Mouse (Mus musculus) MEL-GATA-1-ER (cell line): ENCODE data around the gene Alox5ap.
A peak's percentile ranks its signal among the peaks of the same experiment; 100 is the strongest.

Source experiments
- DNase-seq: peaks from one replicate; pipeline ENCODE4 v3.0.0-alpha.2; 2012; ENCODE audit warnings: low read depth; ENCODE audit errors: extremely low read depth

Alox5ap gene

DNA sequence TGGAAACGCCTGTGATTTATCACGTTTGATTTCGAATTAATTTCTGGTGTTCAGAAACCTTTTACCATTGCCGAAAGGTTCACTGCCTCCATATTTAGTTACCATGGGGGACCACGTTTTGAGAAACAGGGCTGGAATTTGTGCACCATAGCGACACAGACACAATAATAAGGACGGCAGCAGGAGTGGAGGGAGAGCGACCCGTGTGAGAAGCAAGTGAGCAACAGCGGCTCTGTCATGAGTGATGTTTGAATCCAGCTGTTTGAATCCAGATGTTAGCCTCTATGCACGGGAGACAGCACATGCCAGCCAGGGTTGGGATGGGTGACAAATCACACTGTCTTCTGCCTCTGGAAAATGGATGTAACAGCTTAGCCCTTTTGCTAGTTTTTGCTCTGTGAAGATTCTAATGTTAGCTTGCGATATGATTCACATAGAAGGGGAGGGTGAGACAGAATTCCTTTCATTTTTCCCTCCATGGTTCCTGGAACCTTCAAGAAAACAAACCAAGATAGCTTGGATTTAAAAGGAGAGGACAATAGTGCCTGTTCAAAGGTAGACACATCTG, 50.0 kb downstream of the Alox5ap start:
- no peak for DNase-seq

DNA sequence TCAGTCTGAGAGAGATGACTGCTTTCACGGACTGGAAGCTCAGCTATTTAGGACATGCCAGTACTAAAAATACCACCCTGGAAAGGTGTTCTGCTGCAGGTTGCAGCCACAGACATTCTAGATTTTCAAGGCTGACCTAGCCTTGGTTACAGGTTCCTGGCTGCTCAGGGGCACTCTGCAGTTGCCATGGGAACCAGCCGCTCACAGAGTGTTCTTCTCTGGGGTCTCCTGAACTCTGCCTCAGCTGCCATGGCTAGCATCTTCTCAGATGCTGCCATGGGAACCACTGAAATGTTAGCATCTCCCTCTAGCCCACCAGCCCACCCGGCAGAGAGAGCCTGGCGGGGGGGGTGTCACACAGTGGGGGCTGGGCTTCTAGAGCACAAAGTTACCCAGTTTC, 52.4 kb downstream of the Alox5ap start:
- no peak for DNase-seq

DNA sequence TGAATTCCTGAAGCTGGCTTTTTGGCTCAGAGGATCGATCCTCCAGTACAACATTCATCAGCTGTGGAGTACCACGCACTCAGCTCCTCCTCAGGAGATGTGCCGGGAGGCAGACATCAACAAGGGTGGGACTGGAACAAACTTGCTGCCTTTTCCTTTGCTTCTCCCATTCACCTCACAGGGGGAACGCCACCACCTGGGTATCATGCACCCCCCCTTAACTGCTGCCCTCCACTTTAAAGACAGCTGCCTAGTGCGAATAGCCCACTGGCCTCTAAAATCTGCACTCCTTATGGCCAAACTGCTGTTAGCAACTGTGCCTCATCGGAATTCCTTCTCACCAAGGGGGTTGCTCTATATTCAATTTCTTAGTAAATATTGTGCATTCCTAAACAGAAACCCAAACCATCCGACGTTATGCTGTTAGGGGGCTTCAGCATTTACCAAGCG, 55.3 kb downstream of the Alox5ap start:
- no peak for DNase-seq

DNA sequence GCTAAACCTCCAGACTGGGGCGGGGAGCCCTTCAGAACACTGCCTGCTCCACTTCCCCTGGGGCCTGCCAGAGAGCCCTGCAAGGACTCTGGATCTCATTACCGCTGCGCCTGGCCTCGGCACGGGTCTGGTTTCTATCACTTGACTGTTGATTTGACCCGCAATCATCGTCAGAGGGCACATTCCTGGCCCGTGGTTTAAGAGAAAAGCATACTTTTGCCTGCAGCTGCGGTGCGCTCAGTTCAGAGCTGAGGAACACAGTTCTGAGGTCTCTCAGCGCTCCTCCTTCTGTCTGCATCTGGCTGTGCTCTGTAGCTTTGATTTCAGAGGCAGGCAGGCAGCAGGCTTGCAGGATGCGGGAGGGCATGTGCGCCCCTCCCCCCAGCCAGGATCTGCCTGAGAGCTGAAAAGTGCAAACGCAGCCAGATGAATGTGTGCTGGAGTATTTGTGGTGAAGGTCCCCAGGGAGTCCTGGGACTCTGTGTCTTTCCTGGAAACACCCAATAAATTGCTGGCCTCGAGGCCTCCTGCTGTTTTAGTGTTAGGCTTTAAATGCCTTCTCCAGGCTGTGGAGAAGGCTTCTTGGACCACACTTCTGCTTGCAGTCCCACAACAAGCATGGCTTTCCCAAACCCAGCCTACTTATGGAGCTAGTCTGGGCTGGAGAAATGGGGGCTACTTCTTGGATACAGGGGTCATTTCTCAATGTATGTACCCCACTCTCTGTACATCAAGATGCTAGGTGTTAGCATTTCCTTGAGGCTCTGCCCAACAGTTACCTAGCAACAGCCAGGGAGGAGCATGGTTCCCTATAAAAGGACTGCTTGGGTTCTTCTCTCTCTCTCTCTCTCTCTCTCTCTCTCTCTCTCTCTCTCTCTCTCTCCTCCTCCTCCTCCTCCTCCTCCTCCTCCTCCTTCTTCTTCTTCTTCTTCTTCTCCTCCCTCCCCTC, 56.2 kb downstream of the Alox5ap start:
- DNase-seq, result no peak

DNA sequence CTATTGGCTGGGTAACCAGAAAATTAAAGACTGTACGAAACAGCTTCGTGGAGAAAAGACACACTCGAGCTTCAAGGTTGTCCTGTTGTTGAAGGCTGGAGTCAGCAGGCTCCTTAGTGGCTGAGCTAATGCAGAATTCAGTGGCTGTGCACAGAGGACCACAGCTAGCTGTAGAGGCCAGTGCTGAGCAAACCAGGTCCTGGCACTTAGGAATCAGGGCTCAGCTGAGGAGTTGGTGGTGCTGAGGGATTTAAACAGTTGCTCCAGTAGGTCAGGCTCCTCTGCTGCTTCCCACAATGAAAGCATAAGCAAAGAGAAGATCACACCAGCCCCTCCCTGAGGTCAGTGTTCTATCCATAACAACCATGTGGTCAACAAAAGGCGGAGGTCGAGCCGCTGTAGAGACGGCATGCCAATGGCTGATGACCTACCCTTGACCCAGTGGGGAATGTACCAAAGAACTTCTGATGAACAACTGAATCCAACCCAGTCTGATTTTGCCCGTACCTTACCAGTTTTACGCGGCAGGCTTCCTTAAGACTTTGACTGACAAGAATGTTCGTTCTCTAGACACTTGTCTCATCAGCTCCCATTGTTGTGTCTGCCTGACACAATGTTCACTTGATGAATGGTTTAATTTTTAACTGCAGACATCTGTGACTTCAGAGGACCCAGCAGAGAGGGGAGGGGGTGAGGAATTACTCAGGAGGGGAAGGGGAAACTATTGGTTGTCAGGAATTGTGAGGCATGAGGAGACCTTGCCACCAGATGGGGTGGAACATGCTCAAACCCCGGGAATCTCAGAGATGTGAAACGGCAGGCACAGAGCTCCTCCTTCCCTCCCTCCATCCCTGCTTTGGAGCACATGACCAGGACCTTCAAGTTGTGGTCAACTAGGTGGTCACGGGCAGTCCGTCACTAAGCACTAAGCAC, 57.6 kb downstream of the Alox5ap start:
- DNase-seq, result no peak

DNA sequence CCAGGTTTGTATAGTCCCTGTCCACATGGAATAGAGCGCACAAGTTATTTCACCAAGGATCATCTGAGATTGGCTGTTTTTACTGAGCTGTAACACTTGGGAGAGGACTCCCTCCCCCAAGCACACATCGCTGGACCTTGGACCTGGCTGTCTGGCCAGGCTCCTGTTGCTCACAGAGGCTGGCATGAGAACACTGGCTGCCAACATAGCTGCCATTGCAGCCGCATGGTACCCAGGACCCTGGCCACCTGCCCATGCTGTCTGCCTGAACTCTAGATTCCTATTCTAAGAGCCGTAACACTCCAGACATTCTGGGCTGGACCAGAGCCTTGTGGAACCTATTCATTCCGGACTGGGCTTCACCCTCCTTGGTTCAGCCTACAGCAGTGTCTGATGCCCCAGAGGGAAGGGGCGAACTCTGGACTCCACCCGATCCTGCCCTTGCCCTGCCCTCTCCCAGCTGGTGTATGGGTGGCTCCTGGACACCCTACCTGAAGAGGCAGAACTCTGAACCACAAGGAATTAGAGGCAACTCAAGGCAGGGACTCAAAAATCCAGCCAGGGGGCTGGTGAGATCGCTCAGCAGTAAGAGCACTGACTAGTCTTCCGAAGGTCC, 58.5 kb downstream of the Alox5ap start:
- DNase-seq, result no peak

DNA sequence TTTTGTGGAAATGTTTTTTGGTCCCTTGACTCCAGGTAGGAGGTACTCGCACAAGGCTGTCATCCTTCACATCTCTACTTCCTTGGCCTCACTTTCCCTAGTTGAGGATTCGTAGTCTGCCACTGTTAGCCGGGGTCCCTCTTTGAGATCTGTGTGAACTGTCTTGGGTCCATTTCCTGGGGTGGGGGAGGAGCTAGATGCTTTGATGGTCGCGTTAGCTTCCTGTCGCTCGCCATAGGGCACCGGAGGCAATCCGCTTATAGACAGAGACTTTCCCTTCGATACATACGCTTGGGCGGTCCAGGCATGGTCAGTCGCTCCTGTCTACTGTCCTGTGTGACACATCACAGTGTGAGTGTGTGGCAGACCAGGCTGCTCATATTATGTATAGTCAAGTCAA, 60.2 kb downstream of the Alox5ap start:
- no peak for DNase-seq

DNA sequence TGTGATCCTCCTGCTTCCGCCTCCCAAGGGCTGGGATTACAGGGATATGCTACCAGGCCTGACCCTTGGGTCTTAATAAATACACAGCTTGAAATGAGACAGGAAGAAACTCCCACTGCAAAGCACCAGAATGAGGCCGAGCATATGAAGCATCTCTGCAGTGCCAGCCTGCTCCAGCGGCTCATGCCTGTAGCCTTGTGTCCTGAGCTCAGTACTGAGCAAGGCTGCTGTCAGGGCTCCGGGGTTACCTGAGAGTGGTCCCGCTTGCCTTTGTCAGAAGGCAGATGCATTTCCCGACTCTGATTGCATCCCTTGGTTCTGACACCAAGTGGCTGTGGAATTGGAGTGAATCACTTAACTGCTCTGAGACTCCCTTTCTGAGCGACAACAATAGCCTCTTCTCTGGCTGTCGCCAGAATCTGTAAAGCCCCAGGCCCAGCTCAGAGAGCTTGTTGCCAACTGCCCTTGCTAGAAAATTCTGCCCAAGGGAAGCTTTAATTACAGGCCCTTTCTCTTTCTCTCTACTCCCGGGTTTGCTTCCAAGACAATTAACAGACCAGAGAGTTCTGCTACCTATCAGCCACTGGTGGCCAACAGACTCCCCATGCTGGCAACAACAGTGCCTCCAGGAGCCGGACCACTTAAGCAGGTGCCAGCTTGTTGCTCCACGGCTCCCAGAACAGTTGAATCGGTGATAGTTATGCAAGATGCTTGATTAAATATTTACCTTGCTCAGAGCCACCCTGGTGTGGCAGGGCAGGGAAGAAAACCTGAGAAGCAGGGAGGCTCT, 64.7 kb downstream of the Alox5ap start:
- no peak for DNase-seq

DNA sequence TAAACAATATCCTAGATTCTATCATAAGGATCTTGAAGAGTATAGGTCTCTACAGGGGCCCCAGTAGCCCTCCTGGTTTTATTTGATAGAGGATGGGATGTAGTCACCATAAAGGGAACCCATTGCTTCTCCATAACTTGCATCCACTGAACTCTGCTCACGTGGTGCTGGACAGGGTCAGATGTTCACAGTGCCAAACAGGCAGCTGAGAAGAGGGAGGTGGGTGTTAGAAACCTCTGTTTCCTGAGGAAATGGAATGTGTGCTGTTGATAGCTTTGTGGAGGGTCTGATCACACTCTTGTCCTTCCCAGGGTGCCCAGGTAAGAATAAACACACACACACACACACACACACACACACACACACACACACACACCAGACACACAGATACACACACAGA, 66.0 kb downstream of the Alox5ap start:
- no peak for DNase-seq

DNA sequence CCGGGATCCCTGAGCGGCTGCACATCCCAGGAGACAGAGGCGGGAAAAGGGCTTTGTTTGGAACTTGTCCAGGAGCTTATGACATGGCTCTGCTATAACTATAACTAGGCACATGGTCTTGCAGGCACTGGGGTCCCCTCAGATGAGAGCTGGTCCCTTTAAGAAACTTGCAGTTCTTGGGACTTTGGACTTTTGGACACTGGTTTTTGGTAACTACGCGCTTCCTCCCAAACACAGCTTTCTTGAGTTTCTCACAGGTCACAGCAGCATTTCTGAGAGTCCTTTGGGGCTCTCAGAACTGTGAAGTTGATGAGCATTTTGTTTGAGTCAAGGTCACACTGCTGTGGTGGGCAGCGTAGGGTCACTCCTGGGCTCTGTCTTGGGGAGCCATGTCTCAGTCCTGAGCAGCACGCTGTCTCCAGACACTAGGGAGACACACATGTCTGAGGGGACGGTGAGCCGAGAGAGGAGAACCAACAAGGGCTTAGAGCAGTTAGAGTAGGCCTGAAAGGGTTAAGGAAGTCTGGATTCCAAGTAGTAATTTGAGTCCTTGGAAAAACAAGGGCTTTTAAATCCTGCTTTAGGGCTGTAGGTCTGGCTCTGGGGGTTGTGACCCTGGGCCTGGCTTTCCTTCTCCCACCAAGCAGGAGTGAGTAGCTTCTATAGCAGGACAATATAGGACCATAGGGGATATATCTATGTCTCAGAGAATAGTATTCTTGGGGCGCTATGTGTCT, 67.0 kb downstream of the Alox5ap start:
- no peak for DNase-seq

DNA sequence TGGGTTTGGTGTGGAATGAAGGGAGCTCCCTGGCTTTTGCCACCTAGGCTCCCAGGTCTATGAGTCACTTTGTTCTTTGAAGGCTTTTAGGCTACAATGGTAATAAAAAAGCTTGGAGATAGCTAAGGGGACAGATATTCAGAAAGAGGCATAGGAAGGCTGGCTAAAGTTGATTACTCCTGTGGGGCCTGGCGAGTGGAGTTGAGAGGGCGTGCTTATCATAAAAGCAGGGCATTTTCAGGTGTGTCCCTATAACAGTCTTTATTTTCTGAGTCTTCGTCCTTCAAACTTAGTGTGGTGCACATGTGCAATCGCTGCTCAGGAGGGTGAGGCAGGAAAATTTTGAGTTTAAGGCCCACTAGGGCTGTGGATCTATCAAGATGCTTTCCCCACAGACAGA, 68.2 kb downstream of the Alox5ap start:
- no peak for DNase-seq

DNA sequence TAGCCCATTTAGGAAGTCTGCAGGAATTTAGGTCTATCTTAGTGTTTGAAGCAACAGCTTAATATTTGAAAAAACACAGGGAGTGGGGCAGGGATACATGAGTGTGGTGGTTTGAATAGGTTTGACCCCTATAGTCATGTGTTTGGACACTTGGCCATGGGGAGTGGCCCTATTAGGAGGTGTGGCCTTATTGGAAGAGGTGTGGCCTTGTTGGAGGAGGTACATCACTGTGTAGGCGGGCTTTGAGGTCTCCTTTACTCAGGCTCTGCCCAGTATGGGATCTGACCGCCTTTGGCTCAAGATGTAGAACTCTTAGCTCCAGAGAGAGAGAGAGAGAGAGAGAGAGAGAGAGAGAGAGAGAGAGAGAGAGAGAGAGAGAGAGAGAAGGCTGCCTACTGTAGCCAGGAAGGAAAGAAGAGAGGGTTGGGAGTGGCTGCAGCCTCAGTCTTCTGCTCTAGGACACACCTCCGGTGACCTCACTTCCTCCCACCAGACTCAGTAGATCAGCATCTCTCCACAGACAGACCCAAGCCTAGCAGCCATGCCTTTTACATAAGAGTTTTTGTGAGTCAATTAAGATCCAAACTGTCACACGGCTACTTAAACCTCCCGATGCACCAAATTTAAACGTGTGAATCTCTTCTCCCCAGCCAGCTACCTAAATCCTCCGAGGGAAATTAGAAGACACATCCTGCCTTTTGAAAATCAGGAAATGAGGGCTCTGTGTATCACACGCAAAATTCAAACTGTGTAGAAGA, 69.6 kb downstream of the Alox5ap start:
- DNase-seq, result no peak

DNA sequence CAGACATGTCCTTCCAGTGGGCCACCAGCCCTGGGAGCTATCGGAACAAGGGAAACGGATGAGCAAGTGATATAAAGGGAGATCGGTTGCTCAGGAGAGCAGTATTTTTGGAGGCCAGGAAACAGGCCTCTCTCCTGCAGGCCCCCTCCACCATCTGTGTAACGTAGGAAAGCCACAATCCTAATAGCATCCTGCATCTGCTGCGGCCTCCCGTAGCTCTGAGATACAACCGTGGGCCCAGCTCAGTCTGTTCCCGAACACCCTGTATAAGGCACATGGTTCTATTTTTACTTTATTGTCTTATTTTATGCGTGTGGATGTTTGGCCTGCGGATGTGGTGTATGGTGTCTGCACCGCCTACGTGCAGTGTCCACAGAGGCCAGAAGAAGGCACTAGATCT, 70.4 kb downstream of the Alox5ap start:
- no peak for DNase-seq

DNA sequence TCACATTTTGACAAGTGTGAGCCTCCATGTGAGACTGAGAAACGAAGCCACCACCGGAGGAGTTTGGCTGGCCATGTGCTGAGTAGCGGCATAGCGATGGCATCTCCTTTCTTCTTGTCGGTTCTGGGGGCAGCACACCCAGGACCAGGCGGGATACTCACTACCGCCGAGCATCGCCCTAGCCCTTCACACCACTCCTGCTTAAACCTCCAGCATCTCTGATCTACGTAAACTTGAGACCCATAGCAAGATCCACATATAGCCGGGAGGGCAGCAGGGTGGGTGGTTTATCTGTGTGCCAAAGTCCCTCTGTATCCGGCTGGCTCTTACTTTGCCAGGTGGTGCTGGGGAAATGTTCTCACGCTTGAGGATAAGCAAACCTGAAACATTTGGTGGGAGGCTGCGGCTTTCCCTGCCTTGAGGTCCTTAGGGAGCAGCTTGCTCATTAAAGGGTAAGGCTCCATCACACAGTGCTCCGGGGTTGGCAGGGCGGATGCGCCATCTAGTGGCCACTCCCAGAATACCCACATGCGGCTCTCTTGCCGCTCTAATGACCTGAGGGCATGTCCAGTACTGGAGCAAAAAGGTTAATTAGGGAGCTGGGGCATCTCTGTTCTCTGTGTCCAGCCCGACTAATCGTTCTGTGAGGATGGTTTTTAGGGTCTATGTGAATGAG, 71.1 kb downstream of the Alox5ap start:
- DNase-seq, result peak; percentile 56

DNA sequence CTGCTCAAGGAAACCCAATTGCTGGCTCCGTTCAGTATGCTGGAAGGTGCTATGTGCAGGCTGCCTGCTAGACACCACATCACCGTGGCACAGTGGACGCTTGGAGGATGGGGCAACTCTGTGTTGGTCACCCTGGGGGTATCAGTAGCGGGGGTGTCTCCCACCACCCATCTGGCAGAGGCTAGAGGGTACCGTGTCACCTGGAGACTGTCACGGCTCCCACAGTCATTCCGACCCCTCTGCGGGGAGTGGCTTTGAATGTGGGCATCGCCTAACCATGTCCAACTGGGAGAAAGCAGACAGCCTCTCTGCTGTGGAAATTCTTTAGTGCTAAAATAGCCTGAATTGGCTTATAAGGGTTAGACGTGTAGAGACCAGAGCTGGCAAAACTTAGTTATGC, 72.6 kb downstream of the Alox5ap start:
- DNase-seq, result no peak
